Mouse (Mus musculus): ENCODE measurements around the gene Zfp982.
A peak's percentile ranks its signal among the peaks of the same experiment; 100 is the strongest.

The Zfp982 gene

GRCm38 (mm10) chr4:147559096-147559495, 66.9 kb downstream of the Zfp982 start:
- peak; percentile 35 to 36 for DNase-seq (ENCODE audit: low spot score in 2 of 2)

Measured in heart, adult 9 months (tissue).